Mouse (Mus musculus) hindbrain, embryonic 10.5 days (tissue): ENCODE measurements at regions not wholly inside any gene's neighbourhood (a gene's known extent, or its start where the extent isn't known, plus 50 kb on each side); places are given as distances from the start of the nearest gene placed in this dataset.
"Not testable (repeated sequence)": the region's sequence is repeated elsewhere in the genome, so short reads cannot be mapped to it uniquely, and the experiment has no call there.

Source experiments
- DNase-seq: peaks from one replicate; pipeline ENCODE4 v3.0.0-alpha.2; 2017; ENCODE audit warnings: low spot score
- H3K27ac ChIP-seq: fragments of 300-500 bp; sonication (generic); 2 replicates; pipeline ENCODE4 v1.5.1; 2016; ENCODE audit warnings: mild to moderate bottlenecking, moderate library complexity
- H3K27me3 ChIP-seq: fragments of 300-500 bp; sonication (generic); 2 replicates; pipeline ENCODE4 v1.6.1; 2016; ENCODE audit warnings: mild to moderate bottlenecking; ENCODE audit not compliant: poor library complexity, insufficient read depth, severe bottlenecking
- H3K36me3 ChIP-seq: fragments of 300-500 bp; sonication (generic); 2 replicates; pipeline ENCODE4 v1.6.1; 2016; ENCODE audit warnings: mild to moderate bottlenecking, moderate library complexity
- H3K4me1 ChIP-seq: fragments of 300-500 bp; sonication (generic); replicated peaks from 2 replicates; pipeline ENCODE4 v1.6.1; 2016; ENCODE audit warnings: mild to moderate bottlenecking
- H3K4me3 ChIP-seq: fragments of 300-500 bp; sonication (generic); 2 replicates; pipeline ENCODE4 v1.5.1; 2016; ENCODE audit warnings: mild to moderate bottlenecking, moderate library complexity
- H3K9me3 ChIP-seq: fragments of 300-500 bp; sonication (generic); 2 replicates; pipeline ENCODE4 v1.6.1; 2016; ENCODE audit warnings: mild to moderate bottlenecking, moderate library complexity
- WGBS: fragments of 180-500 bp; shearing (Covaris S2); methylation state at CpG from one replicate; pipeline ENCODE4 v1.1.7; 2016; 5-methylcytosine and 5-hydroxymethylcytosine counted together

DNA sequence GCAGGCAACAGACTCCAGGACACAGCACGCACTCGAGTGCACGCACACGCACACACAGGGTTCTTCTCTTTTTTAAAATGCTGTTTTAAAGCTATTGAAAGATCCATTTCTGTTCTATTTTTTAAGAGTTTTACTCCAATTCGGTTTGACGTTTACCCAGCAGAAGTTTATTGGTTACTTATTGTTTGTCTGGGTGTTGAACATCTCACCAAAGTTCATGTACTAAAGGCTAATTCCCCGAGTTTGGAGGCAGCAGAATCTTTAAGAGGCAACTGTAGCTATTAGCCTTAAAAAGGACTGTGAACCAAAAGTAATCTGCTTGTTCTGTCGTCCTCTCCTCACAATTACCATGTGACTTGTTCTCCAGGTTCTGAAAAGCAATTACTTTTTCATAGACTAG, 263.0 kb upstream of the Nfia start:
- Histone ChIP-seq H3K4me1 (no peaks in the 10 kb centered on the region), H3K27me3 (no peaks in the 10 kb centered on the region), H3K4me3 (no peak overlapping the region), H3K9me3 (no peaks in the 10 kb centered on the region), H3K27ac (no peak overlapping the region), H3K36me3 (no peaks in the 10 kb centered on the region)
- DNase-seq = no peak
- 86% methylated on average over 8 of the region's 8 CpGs for WGBS

DNA sequence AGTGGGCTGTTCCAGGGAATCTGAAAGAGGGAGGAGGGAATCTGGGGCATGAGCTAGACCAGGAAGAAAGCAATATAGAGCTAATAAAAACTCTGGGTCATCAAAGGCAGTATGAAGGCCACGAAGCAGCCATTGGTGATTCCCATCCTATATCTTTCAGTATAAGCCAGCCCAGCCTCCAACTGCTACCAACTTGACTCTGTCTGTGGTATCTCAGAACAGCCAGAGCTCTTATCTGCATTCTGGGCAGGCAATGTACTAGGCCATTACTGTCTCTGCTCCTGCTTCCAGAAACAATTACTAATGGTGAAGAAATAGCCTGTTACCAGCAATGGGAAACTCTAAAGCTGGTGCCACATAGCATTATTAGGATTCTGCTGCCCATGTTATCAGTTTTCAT, 266.8 kb upstream of the Nfia start:
- Histone ChIP-seq H3K4me3 (no peak overlapping the region), H3K36me3 (no peaks in the 10 kb centered on the region), H3K27me3 (no peaks in the 10 kb centered on the region), H3K27ac (no peak overlapping the region), H3K9me3 (no peaks in the 10 kb centered on the region), H3K4me1 (no peaks in the 10 kb centered on the region)
- WGBS = 89% methylated on average over 1 of the region's 1 CpGs
- no peak for DNase-seq

DNA sequence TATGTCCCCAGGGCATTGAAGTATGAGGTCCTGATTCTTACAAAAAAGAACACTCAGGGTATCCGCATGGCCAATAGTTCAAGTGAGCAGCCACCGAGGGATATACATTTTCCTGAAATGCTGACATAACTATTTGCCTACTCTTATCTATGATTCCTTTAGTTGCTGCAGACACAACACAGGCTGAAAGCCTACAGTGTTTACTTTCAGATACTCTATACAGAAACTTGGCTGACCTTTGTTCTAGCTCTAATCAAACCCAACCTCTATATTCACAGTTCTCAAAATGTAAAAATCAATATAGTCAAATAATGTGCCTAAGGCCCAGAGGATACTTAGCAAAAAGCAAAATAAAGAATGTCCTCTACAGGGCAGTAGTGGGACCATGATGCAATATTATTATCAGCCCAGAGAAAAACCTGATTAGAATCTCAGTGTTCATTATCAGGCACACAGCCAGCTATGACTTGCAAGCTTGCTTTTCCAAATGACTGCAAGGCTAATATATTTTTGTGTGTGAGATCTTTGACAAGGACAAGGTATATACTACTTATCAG, 281.2 kb upstream of the Nfia start:
- H3K9me3 ChIP-seq = no peaks in the 10 kb centered on the region
- no peak overlapping the region for H3K27ac ChIP-seq
- no peaks in the 10 kb centered on the region for H3K4me1 ChIP-seq
- DNase-seq = no peak
- no peaks in the 10 kb centered on the region for H3K36me3 ChIP-seq
- no peaks in the 10 kb centered on the region for H3K27me3 ChIP-seq
- H3K4me3 ChIP-seq = no peak overlapping the region
- WGBS = 90% methylated on average over 2 of the region's 2 CpGs

DNA sequence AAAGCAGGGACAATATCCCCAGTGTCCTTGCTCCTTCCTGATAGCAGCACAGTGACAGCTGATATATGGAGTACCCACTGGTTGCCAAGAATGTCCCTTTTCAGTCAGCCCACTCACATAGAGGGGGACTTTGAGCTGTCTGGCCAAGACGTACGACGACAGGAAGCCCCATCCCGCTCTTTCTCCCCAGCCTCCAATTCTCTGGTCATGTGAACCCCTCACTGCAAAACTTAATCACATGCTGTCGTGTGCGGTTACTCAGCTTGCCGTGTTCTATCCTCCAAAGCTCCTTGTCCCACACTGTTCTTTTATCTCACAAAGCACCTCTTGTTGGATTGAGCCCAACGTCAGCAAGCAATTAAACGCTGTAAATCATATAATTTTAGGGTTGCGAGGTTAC, 286.2 kb upstream of the Nfia start:
- WGBS = 71% methylated on average over 10 of the region's 10 CpGs
- Histone ChIP-seq H3K36me3 (no peaks in the 10 kb centered on the region), H3K4me3 (no peak overlapping the region), H3K27ac (no peak overlapping the region), H3K27me3 (no peaks in the 10 kb centered on the region), H3K4me1 (0 out of 2 replicates have a peak, but pooled peaks cover 5% of the 10 kb centered on the region), H3K9me3 (no peaks in the 10 kb centered on the region)
- no peak for DNase-seq

DNA sequence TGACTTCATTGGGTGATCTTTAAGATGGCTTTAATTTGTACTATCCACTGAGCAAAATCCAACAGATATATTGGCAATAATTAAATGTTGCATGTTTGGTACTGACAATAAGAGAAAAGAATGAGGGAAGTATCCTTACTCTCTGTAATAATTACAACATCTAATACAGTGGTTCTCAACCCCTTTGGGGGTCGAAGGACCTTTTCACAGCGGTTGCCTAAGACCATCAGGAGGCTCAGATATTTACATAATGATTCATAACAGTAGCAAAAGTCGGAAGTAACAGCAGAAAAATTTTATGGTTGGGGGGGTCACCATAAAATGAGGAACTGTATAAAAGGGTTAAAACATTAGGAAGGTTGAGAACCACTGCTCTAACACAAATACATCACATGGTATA, 287.3 kb upstream of the Nfia start:
- no peak overlapping the region for H3K4me3 ChIP-seq
- DNase-seq = no peak
- 83% methylated on average over 3 of the region's 3 CpGs for WGBS
- H3K9me3 ChIP-seq = no peaks in the 10 kb centered on the region
- H3K27me3 ChIP-seq = no peaks in the 10 kb centered on the region
- H3K27ac ChIP-seq = no peak overlapping the region
- no peaks in the 10 kb centered on the region for H3K36me3 ChIP-seq
- 0 out of 2 replicates have a peak, but pooled peaks cover 5% of the 10 kb centered on the region for H3K4me1 ChIP-seq

DNA sequence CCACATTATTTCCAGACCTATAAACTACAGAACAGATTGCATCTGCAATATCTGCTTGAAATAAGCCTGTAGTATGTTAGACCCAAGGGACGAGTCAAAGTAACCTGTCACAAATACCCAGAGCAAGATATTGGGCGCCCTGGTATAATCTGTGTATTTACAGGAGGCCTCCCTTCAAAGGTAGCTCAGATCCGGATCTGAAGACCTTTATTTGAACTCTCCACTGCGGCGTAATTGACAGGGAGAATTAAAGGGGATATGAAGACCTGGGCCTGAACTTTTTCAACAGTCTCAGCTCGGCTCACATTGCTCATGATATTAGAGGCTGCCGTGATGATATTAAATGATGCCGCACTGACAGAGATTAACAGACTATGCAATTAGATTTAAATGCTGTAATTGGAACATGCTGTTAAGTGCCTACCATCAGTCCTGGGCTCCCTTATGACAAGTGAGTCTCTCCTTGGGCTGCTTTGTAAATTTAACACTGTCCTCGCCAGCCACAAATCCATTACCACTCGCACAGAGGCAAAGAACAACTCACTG, 289.8 kb upstream of the Nfia start:
- H3K27ac ChIP-seq = no peak overlapping the region; the same call in 1 of the 2 replicates
- WGBS = 78% methylated on average over 10 of the region's 10 CpGs

DNA sequence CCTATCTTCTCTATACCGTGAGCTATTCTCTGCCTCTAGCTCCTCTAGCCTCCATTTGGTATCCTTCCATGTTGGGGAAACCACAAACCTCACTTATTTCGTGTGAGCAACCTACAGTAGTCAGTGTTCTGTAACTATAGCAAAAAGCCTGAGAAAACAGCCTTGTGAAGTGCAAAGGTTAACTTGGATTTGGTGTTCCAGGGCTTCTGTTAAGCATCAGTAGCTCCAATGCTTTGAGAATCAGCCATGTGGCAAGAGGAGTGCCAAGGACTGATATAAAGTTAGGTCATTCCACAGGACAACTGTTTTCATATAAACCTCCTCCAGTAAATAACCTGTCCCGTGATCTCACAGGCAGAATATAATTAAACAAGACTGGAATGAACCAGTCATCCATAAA, 290.7 kb upstream of the Nfia start:
- no peak overlapping the region for H3K4me3 ChIP-seq
- no peaks in the 10 kb centered on the region for H3K9me3 ChIP-seq
- no peaks in the 10 kb centered on the region for H3K36me3 ChIP-seq
- DNase-seq = no peak
- 88% methylated on average over 3 of the region's 3 CpGs for WGBS
- H3K27me3 ChIP-seq = no peaks in the 10 kb centered on the region
- H3K27ac ChIP-seq = no peak overlapping the region
- peaks cover 21% of the 10 kb centered on the region for H3K4me1 ChIP-seq

More for the DNA sequence above, 289.8 kb upstream of the Nfia start:
- DNase-seq = no peak
- Histone ChIP-seq H3K9me3 (no peaks in the 10 kb centered on the region), H3K27me3 (no peaks in the 10 kb centered on the region), H3K4me3 (no peak overlapping the region), H3K36me3 (no peaks in the 10 kb centered on the region), H3K4me1 (peaks cover 11% of the 10 kb centered on the region)

DNA sequence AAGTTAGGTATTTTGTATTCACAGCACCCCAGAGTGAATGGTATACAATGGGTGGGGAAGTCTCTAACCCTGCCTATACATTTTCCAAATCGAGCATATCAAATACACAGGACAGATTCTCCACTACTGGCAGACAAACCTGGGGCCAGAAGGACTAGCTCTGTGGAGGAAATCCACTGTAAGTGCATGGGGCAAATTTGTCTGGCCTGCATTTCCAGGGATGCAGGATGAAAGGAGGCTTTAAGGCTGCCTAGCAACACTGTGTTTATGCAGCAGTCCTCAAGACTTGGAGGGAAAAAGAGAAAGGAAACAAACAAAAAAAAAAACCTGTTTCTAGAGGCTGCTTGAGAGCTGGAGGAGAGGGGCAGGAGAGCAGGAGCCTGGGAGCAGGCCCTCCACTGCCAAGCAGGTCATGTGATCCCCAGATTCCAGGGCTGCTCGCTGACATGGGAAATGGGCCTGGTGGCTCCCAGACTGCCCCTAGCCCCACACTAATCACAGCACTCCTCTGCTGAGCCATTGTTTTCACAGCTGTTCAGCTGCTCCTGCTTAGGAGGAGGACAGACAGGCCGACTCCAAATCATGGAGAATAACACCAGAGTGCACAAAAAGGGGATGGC, 293.7 kb upstream of the Gm10192 start:
- 10% methylated on average over 3 of the region's 3 CpGs for WGBS
- DNase-seq = peak; percentile 85
- H3K9me3 ChIP-seq = no peaks in the 10 kb centered on the region
- no peak overlapping the region for H3K4me3 ChIP-seq
- H3K4me1 ChIP-seq = peaks cover 24% of the 10 kb centered on the region
- H3K36me3 ChIP-seq = no peaks in the 10 kb centered on the region
- H3K27me3 ChIP-seq = no peaks in the 10 kb centered on the region
- peak overlapping the region; percentile 80 for H3K27ac ChIP-seq

DNA sequence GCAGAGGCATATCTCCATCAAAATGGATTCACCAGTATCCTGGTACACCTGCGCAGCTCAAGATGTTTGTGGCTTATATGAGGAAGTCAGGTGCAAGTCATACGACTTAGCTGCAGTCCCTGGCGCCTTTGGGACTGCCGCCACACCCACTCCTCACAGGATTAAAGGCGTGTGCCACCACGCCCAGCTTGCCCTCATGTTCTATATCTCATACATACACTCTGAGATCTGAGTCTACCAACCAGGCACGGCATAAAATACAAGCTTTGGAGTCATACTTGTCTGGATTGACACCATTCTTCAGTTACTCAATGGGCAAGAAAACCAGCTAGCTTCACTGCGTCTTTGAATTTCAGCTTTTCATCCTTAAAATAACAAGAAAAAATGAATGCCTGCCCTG, 290.5 kb upstream of the Gm10192 start:
- not testable (repeated sequence) for H3K27me3 ChIP-seq, DNase-seq, H3K36me3 ChIP-seq, H3K4me3 ChIP-seq, H3K27ac ChIP-seq, H3K9me3 ChIP-seq
- 93% methylated on average over 8 of the region's 8 CpGs for WGBS
- H3K4me1 ChIP-seq = peaks cover 24% of the 10 kb centered on the region

DNA sequence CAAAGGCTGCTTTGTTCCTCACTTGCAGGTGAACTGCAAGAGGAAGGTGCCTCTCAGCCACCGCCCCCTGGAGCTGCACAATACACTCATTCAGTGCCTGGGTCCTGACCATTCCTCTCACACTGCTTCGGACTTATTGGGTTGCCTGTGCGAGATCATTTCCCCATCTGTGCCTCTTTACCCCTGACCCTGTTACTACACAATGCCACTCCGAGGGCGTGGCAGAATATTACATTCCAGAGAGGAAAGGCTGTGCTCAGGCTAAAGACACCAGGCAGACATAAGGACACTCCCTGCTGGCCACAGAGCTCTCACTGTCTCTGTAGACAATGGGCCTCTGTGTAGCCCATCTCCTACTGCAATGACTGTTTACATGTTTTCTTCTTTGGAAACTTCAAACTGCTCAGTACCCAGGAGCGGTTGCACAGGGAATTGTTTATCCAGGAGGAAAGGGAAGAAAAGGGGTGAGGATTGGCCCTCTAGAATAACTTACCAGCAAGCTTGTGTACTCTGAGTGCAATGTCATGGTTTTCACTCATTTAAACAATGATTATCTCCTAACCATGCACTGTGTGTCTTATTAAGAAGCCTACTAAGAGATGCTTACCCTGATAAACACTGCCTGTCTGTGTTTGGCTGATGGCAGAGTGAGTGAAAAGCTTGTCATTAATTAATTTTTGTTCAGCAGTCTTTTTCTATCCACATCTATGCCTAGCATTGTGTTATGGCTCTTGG, 283.1 kb upstream of the Gm10192 start:
- DNase-seq = peak; percentile 46
- Histone ChIP-seq H3K9me3 (no peaks in the 10 kb centered on the region), H3K27me3 (no peaks in the 10 kb centered on the region), H3K4me3 (no peak overlapping the region), H3K4me1 (peaks cover 10% of the 10 kb centered on the region), H3K36me3 (no peaks in the 10 kb centered on the region), H3K27ac (peak overlapping the region; percentile 19)
- WGBS = 31% methylated on average over 6 of the region's 6 CpGs

DNA sequence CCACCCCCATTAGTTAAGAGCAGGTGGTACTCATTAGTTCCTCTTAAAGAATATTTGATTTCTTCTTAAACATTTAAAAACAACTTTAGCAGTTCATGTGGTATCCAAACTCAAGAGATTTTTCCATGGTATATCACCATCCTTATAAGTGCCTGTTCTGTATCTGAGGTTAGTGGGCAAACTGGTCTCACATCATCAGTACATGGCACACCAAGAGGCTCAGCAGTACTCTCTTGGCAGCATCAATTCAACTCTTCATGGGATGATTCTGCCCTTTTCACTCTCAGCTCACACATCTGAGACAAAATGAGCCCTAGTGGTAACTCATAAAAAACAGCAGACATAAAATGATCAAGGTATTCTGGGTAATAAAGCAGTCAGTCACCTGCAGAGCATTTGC, 282.6 kb upstream of the Gm10192 start:
- Histone ChIP-seq H3K4me1 (peaks cover 10% of the 10 kb centered on the region), H3K36me3 (no peaks in the 10 kb centered on the region), H3K27ac (peak overlapping the region; percentile 19), H3K27me3 (no peaks in the 10 kb centered on the region), H3K9me3 (no peaks in the 10 kb centered on the region), H3K4me3 (no peak overlapping the region)
- DNase-seq = no peak

DNA sequence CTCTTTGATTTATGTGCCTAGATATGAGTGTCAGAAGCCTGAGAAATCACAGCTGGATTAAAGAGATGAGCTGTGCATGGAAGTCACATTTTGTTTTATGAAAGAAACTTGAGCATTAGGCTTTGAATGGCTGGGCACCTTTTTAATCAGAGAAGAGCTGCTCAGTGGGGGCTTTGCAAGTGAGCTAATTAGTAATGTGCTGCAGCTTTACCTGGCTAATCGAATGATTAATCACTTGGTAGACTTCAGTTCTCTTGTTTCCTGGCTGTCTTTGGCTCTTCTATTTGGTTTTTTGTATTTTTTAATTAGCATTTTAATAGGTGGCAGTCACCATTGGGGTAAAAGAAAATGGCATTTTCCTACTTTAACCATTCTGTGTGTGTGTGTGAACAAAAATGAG, 278.2 kb upstream of the Gm10192 start:
- H3K36me3 ChIP-seq = no peaks in the 10 kb centered on the region
- no peak overlapping the region for H3K27ac ChIP-seq
- 91% methylated on average over 1 of the region's 1 CpGs for WGBS
- H3K9me3 ChIP-seq = no peaks in the 10 kb centered on the region
- H3K4me1 ChIP-seq = peaks cover 7% of the 10 kb centered on the region
- no peak overlapping the region for H3K4me3 ChIP-seq
- no peak for DNase-seq
- H3K27me3 ChIP-seq = no peaks in the 10 kb centered on the region

DNA sequence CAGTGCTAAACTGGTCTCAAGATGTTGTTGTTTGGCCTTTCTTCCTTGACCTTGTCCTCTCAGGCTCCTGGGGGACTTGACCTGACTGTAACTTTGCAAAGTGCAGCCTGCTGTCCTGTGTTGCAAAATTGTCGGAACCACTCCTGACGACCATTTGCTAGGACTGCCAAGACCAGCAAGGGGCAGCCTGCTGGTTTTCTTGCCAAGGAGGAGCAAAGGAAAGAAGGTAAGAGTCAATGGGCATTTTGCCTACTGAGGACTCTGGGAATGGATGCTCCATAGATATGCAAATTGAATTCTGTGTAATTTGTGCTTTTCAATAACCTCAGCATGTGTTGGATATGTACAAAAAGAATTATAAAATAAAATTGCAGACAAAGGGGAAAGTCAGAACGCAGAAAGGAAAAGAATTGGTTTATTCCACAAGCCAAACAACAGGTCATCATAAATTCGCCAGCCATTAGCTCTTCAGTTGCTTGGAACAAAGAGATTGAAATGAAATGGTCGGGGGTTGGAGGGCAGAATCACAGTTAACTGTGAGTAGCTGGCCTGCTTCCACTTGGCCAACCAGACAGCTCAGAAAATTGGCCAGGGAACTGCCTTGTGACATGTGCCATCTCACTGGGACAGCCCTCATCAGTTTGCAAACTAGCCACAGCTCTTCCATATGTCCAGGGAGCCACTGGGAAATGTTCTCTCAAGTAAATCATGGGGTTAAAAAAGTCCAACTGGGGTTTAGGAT, 256.5 kb upstream of the Gm10192 start:
- DNase-seq = no peak
- Histone ChIP-seq H3K27ac (no peak overlapping the region), H3K4me3 (no peak overlapping the region), H3K27me3 (no peaks in the 10 kb centered on the region), H3K9me3 (no peaks in the 10 kb centered on the region), H3K4me1 (no peaks in the 10 kb centered on the region), H3K36me3 (no peaks in the 10 kb centered on the region)
- WGBS = 66% methylated on average over 5 of the region's 5 CpGs
